Mouse (Mus musculus) forebrain, embryonic 13.5 days (tissue): ENCODE data around the gene Caly. TPM values are rescaled to one million over a fixed set of nuclear protein-coding genes. Genes with fewer than 3 reads are reported as not detected.

Experiments used
- ATAC-seq: fragments of 200-750 bp; cut with Nextera tagmentation; 2 replicates; pipeline ENCODE4 v1.8.0; 2017
- H3K27ac ChIP-seq: fragments of 300-500 bp; sonication (generic); 2 replicates; pipeline ENCODE4 v1.5.1; 2015; ENCODE audit warnings: inconsistent platforms, mild to moderate bottlenecking, moderate library complexity
- H3K27me3 ChIP-seq: fragments of 300-500 bp; sonication (generic); 2 replicates; pipeline ENCODE4 v1.6.1; 2015; ENCODE audit warnings: mild to moderate bottlenecking, inconsistent platforms
- H3K36me3 ChIP-seq: fragments of 300-500 bp; sonication (generic); 2 replicates; pipeline ENCODE4 v1.6.1; 2015; ENCODE audit warnings: mild to moderate bottlenecking, inconsistent platforms; ENCODE audit not compliant: poor library complexity, severe bottlenecking
- H3K4me1 ChIP-seq: fragments of 300-500 bp; sonication (generic); 2 replicates; pipeline ENCODE4 v1.6.1; 2015; ENCODE audit warnings: inconsistent platforms
- H3K4me2 ChIP-seq: fragments of 300-500 bp; sonication (generic); 2 replicates; pipeline ENCODE4 v1.6.1; 2015; ENCODE audit warnings: inconsistent platforms, mild to moderate bottlenecking, moderate library complexity
- H3K4me3 ChIP-seq: fragments of 300-500 bp; sonication (generic); 2 replicates; pipeline ENCODE4 v1.5.1; 2015; ENCODE audit warnings: mild to moderate bottlenecking, inconsistent platforms
- H3K9ac ChIP-seq: fragments of 300-500 bp; sonication (generic); 2 replicates; pipeline ENCODE4 v1.6.1; 2015; ENCODE audit warnings: mild to moderate bottlenecking, inconsistent platforms
- H3K9me3 ChIP-seq: fragments of 300-500 bp; sonication (generic); replicated peaks from 2 replicates; pipeline ENCODE4 v1.6.1; 2016; ENCODE audit warnings: inconsistent platforms
- WGBS: fragments of 180-500 bp; shearing (Covaris S2); methylation state at CpG from one replicate; pipeline ENCODE4 v1.1.7; 2015; 5-methylcytosine and 5-hydroxymethylcytosine counted together
- polyA plus RNA-seq: library from polyadenylated mRNA; unstranded; fragments of >200 nt; fragmentation: Nextera tagmentation; extraction: Ambion mirVana; gene quantifications from 2 replicates; pipeline ENCODE4 v1.2.1, GENCODE M21; 2015

The Caly gene
- polyA plus RNA-seq, 1 experiment from 2014 or later = 46.4 TPM

DNA sequence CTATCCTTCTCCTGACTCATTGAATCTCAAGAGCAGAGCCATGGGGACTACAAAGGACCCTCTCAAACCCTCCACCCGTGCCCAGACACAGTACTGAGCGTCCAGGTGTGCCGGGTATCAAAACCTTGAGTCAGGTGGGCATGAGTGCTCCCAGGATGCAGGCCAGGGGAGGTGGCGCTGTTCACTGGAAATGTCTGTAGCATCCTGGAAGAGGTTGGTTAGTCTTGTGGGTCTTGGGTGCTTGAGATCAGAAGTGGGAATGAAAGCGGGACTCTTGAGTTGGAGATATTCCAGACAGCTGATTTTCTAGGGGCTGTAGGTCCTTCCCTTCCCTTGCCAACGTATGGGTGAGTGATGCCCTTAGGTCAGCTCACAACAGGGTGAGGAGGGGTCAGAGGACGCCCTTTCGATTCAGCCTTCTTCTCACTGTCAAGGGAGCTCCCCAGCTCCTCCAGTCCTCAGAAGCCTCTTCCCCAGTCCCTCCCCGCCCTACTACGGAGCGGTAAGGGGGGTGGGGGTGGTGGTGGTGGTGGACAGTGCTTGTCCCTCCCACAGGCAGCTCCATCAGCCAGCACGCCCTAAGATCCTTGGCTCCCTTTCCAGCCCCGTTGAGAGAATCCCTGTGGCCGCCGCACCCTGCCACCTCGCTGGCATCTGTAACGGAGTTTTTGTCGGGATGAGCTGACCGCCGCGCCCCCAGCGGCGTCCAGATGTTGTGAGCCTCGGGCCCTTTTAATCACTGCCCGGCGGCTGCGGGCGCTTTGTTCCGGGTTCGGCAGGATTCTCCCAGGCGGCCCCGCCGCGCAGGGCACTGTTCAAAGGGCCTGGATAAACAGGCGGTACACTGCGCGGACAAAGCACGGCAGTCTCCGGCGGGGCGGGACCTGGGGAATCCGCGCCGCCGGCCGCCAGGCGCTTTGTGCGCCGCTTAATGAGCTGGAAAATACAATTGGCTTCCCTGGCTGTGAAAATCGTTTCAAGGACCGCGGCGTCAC lies 24.6 kb downstream of the Caly start:
- H3K4me1 ChIP-seq = peaks cover 58% of the 10 kb centered on the region
- 1% methylated on average over 53 of the region's 53 CpGs for WGBS
- H3K27me3 ChIP-seq = peaks cover 47% of the 10 kb centered on the region
- H3K27ac ChIP-seq = peak overlapping the region; percentile 89
- peak overlapping the region; percentile 48 for H3K4me3 ChIP-seq
- H3K9ac ChIP-seq = peak overlapping the region; percentile 75
- ATAC-seq = peak; percentile 76
- no peaks in the 10 kb centered on the region for H3K9me3 ChIP-seq
- peak overlapping the region; percentile 75 for H3K4me2 ChIP-seq
- H3K36me3 ChIP-seq = no peaks in the 10 kb centered on the region

GRCm38 (mm10) chr7:140054124-140054523 lies 28.2 kb downstream of the Caly start:
- Histone ChIP-seq H3K27ac (no peak overlapping the region), H3K27me3 (peaks cover 73% of the 10 kb centered on the region), H3K4me2 (no peak overlapping the region), H3K9ac (no peak overlapping the region), H3K4me1 (peaks cover 32% of the 10 kb centered on the region), H3K4me3 (no peak overlapping the region), H3K36me3 (no peaks in the 10 kb centered on the region), H3K9me3 (no peaks in the 10 kb centered on the region)
- WGBS = 80% methylated on average over 4 of the region's 4 CpGs
- no peak for ATAC-seq

GRCm38 (mm10) chr7:140049115-140049689 lies 33.1 kb downstream of the Caly start:
- peak; percentile 80 for ATAC-seq
- peak overlapping the region; percentile 38; the same call in 1 of the 2 replicates for H3K9ac ChIP-seq
- H3K36me3 ChIP-seq = no peaks in the 10 kb centered on the region
- H3K4me1 ChIP-seq = peaks cover 25% of the 10 kb centered on the region
- H3K4me2 ChIP-seq = peak overlapping the region; percentile 72
- H3K4me3 ChIP-seq = peak overlapping the region; percentile 42
- H3K27ac ChIP-seq = no peak overlapping the region
- peaks cover 98% of the 10 kb centered on the region for H3K27me3 ChIP-seq
- under 1% methylated on average over 34 of the region's 34 CpGs for WGBS
- no peaks in the 10 kb centered on the region for H3K9me3 ChIP-seq

DNA sequence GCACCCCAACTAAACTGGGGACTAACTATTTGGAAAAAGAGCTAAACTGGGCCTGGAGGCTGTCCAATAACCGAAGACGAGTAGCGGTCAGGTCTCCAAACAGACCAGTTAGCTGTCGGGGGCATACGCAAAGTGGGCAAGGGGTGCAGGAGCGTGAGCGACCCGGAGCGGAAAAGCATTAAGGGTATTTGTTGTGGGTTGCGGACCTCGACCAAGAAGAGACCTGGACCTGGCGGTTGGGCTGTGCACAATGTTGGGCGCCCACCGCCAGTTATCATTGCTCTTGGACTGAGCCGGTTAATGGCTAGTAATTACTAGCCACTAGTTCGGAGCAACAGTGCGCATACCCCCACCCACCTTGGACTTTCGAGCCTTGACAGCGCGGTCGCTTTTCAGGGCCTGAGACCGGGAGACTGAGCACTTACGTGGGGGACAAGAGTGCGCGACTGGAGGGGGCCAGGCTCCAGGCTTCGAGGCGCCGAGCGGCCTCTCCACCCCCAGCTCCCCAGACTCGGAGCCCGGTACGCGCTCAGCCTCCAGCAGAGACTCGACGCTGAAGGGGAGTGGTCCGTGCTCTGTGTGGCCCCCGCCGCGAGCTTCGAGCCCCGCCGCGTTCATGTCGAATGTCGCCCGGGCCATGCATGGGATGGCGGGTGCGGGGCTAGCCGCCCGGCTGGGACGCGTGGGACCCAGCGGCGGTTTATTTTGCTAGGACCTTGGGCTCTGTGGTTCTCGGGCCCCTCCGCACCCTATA lies 33.8 kb downstream of the Caly start, which contains the start of gene Msx3:
TSS of gene Msx3 (minus strand) at position 729 of the 754 bp plus-strand sequence.
- H3K4me2 ChIP-seq = peak within 1 kb of the TSS; percentile 72
- H3K36me3 ChIP-seq = no peaks in the 10 kb centered on the region
- H3K27me3 ChIP-seq = peaks cover 98% of the 10 kb centered on the region
- H3K4me3 ChIP-seq = peak within 1 kb of the TSS; percentile 42
- H3K4me1 ChIP-seq = peaks cover 25% of the 10 kb centered on the region
- H3K9me3 ChIP-seq = no peaks in the 10 kb centered on the region
- ATAC-seq = peak; percentile 57
- under 1% methylated on average over 56 of the region's 56 CpGs for WGBS
- peak within 1 kb of the TSS; percentile 38; the same call in 1 of the 2 replicates for H3K9ac ChIP-seq
- H3K27ac ChIP-seq = no peak within 1 kb of the TSS

DNA sequence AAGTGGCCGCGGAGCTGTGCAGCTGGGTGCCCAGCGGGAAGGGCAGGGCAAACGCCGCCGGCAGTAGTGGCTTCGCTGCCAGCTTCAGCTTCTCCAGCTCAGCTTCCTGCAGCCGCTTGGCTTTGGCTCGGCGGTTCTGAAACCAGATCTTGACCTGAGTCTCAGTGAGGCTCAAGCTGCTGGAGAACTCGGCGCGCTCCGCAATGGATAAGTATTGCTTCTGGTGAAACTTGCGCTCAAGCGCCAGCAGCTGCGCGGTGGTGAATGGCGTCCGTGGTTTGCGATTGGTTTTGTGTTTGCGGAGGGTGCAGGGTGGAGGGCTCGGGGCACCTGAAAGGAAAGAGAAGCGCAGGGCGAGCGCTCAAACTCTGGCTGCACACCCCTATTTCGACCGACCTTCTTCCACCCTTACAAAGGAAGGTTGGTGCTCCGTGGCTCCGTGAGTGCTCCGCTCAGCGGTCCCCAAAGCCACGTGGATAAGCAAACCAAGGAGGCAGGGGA lies 34.5 kb downstream of the Caly start:
- peaks cover 96% of the 10 kb centered on the region for H3K27me3 ChIP-seq
- peak; percentile 28; the same call in 1 of the 2 replicates for ATAC-seq
- H3K27ac ChIP-seq = no peak overlapping the region
- no peak overlapping the region for H3K9ac ChIP-seq
- H3K4me1 ChIP-seq = peaks cover 25% of the 10 kb centered on the region
- H3K4me2 ChIP-seq = peak overlapping the region; percentile 72
- peak overlapping the region; percentile 42 for H3K4me3 ChIP-seq
- H3K36me3 ChIP-seq = no peaks in the 10 kb centered on the region
- H3K9me3 ChIP-seq = no peaks in the 10 kb centered on the region
- under 1% methylated on average over 33 of the region's 33 CpGs for WGBS

DNA sequence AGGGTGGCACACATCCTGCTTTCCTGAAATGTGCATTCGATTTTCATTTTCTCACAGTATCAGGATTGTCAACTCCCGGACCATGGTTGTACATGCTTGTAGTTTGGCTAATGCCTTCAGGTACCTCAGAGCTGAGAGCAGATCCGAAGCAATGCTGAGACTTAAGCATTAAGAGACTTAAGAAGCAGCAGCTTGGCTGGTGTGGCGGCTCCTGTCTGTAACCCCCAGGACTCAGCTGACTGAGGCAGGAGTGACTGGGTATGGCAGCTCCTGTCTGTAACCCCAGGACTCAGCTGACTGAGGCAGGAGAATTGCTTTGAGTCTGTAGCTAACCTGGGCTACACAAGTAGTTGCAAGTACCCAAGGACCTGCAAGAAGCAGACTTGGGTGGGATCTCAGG lies 36.8 kb downstream of the Caly start:
- WGBS = 76% methylated on average over 4 of the region's 4 CpGs
- H3K27ac ChIP-seq = no peak overlapping the region
- no peak overlapping the region for H3K4me2 ChIP-seq
- no peak overlapping the region for H3K9ac ChIP-seq
- ATAC-seq = no peak
- no peaks in the 10 kb centered on the region for H3K9me3 ChIP-seq
- peaks cover 6% of the 10 kb centered on the region for H3K36me3 ChIP-seq
- peaks cover 78% of the 10 kb centered on the region for H3K27me3 ChIP-seq
- no peak overlapping the region for H3K4me3 ChIP-seq
- H3K4me1 ChIP-seq = peaks cover 25% of the 10 kb centered on the region

GRCm38 (mm10) chr7:140042728-140043127 lies 39.6 kb downstream of the Caly start:
- H3K27ac ChIP-seq = no peak overlapping the region
- no peak for ATAC-seq
- H3K4me1 ChIP-seq = peaks cover 3% of the 10 kb centered on the region
- H3K9ac ChIP-seq = no peak overlapping the region
- WGBS = 70% methylated on average over 3 of the region's 3 CpGs
- H3K4me2 ChIP-seq = no peak overlapping the region
- H3K9me3 ChIP-seq = no peaks in the 10 kb centered on the region
- H3K36me3 ChIP-seq = peaks cover 16% of the 10 kb centered on the region
- no peak overlapping the region for H3K4me3 ChIP-seq
- H3K27me3 ChIP-seq = peaks cover 50% of the 10 kb centered on the region

- 59% methylated on average over 3 of the region's 3 CpGs for WGBS
- ATAC-seq = no peak
- peak overlapping the region; percentile 89 for H3K4me2 ChIP-seq
- peak overlapping the region; percentile 72 for H3K4me3 ChIP-seq
- peaks cover 34% of the 10 kb centered on the region for H3K36me3 ChIP-seq
- H3K27ac ChIP-seq = no peak overlapping the region
- peak overlapping the region; percentile 89 for H3K9ac ChIP-seq
- peaks cover 29% of the 10 kb centered on the region for H3K4me1 ChIP-seq
- no peaks in the 10 kb centered on the region for H3K27me3 ChIP-seq
- no peaks in the 10 kb centered on the region for H3K9me3 ChIP-seq
Measured at GRCm38 (mm10) chr7:140037171-140037555, 45.2 kb downstream of the Caly start.

GRCm38 (mm10) chr7:140036281-140037170 lies 45.8 kb downstream of the Caly start, which contains the start of the genes Zfp511 and Tubgcp2:
TSS of gene Zfp511 (plus strand) at chr7:140036391.
TSS of gene Tubgcp2 (minus strand) at chr7:140036669.
- WGBS = 1% methylated on average over 69 of the region's 69 CpGs
- Histone ChIP-seq H3K9ac (peak within 1 kb of the TSS; percentile 89), H3K4me3 (peak within 1 kb of the TSS; percentile 72), H3K4me1 (peaks cover 29% of the 10 kb centered on the region), H3K9me3 (no peaks in the 10 kb centered on the region), H3K27ac (peak within 1 kb of the TSS; percentile 80), H3K27me3 (no peaks in the 10 kb centered on the region), H3K36me3 (peaks cover 40% of the 10 kb centered on the region), H3K4me2 (peak within 1 kb of the TSS; percentile 89)
- ATAC-seq = peak; percentile 97

- H3K4me3 ChIP-seq = peak overlapping the region; percentile 72
- no peak for ATAC-seq
- peaks cover 29% of the 10 kb centered on the region for H3K4me1 ChIP-seq
- no peaks in the 10 kb centered on the region for H3K9me3 ChIP-seq
- 16% methylated on average over 7 of the region's 7 CpGs for WGBS
- peak overlapping the region; percentile 80; the same call in 1 of the 2 replicates for H3K27ac ChIP-seq
- H3K36me3 ChIP-seq = peaks cover 43% of the 10 kb centered on the region
- peak overlapping the region; percentile 89 for H3K9ac ChIP-seq
- no peaks in the 10 kb centered on the region for H3K27me3 ChIP-seq
- H3K4me2 ChIP-seq = peak overlapping the region; percentile 89
Measured at GRCm38 (mm10) chr7:140035456-140035855, 46.9 kb downstream of the Caly start.

GRCm38 (mm10) chr7:140033386-140033785 lies 49.0 kb downstream of the Caly start:
- H3K4me3 ChIP-seq = no peak overlapping the region
- WGBS = 98% methylated on average over 9 of the region's 9 CpGs
- no peaks in the 10 kb centered on the region for H3K27me3 ChIP-seq
- no peak overlapping the region for H3K27ac ChIP-seq
- peaks cover 54% of the 10 kb centered on the region for H3K36me3 ChIP-seq
- H3K4me2 ChIP-seq = no peak overlapping the region
- ATAC-seq = no peak
- H3K9me3 ChIP-seq = no peaks in the 10 kb centered on the region
- peaks cover 29% of the 10 kb centered on the region for H3K4me1 ChIP-seq
- no peak overlapping the region for H3K9ac ChIP-seq
